Mouse (Mus musculus) midbrain, postnatal 0 days (tissue): ENCODE measurements around the gene Acsbg1. TPM values are rescaled to one million over a fixed set of nuclear protein-coding genes. Genes with fewer than 3 reads are reported as not detected.

ENCODE experiments used
- ATAC-seq: fragments of 200-750 bp; cut with Nextera tagmentation; 2 replicates; pipeline ENCODE4 v1.8.0; 2017; ENCODE audit warnings: moderate number of reproducible peaks, mild to moderate bottlenecking, moderate TSS enrichment, moderate library complexity; ENCODE audit not compliant: low FRiP score
- DNase-seq: peaks from one replicate; pipeline ENCODE4 v3.0.0-alpha.2; 2015; ENCODE audit warnings: low spot score
- H3K27ac ChIP-seq: fragments of 300-500 bp; sonication (generic); 2 replicates; pipeline ENCODE4 v1.5.1; 2014; ENCODE audit warnings: low read depth, mild to moderate bottlenecking, low read length, mixed read lengths
- H3K27me3 ChIP-seq: fragments of 300-500 bp; sonication (generic); 2 replicates; pipeline ENCODE4 v1.6.1; 2014; ENCODE audit warnings: low read length, control low read depth, mixed read lengths; ENCODE audit not compliant: insufficient read depth
- H3K36me3 ChIP-seq: fragments of 300-500 bp; sonication (generic); 2 replicates; pipeline ENCODE4 v1.6.1; 2014; ENCODE audit warnings: low read length, control low read depth, mixed read lengths; ENCODE audit not compliant: insufficient read depth
- H3K4me1 ChIP-seq: fragments of 300-500 bp; sonication (generic); 2 replicates; pipeline ENCODE4 v1.6.1; 2014; ENCODE audit warnings: mild to moderate bottlenecking, control low read depth, antibody characterized with exemption, low read length, mixed read lengths; ENCODE audit not compliant: insufficient read depth
- H3K4me2 ChIP-seq: fragments of 300-500 bp; sonication (generic); 2 replicates; pipeline ENCODE4 v1.6.1; 2014; ENCODE audit warnings: low read depth, mild to moderate bottlenecking, low read length, mixed read lengths; ENCODE audit not compliant: poor library complexity, severe bottlenecking
- H3K4me3 ChIP-seq: fragments of 300-500 bp; sonication (generic); 2 replicates; pipeline ENCODE4 v1.5.1; 2014; ENCODE audit warnings: low read depth, mild to moderate bottlenecking, low read length, moderate library complexity
- H3K9ac ChIP-seq: fragments of 300-500 bp; sonication (generic); replicated peaks from 2 replicates; pipeline ENCODE4 v1.6.1; 2014; ENCODE audit warnings: mild to moderate bottlenecking, low read length, moderate library complexity, mixed read lengths; ENCODE audit not compliant: poor library complexity, severe bottlenecking
- H3K9me3 ChIP-seq: fragments of 300-500 bp; sonication (generic); 2 replicates; pipeline ENCODE4 v1.6.1; 2016; ENCODE audit warnings: low read length, control low read depth
- CTCF ChIP-seq: IDR thresholded peaks from 2 replicates; pipeline ENCODE4 v1.5.1; 2016; ENCODE audit warnings: antibody characterized with exemption, mild to moderate bottlenecking
- WGBS: fragments of 180-500 bp; shearing (Covaris S2); extraction: QIAGEN DNeasy Blood & Tissue Kit; methylation state at CpG from one replicate; pipeline ENCODE4 v1.1.7; 2014; 5-methylcytosine and 5-hydroxymethylcytosine counted together
- polyA plus RNA-seq: library from polyadenylated mRNA; unstranded; fragments of >200 nt; fragmentation: Nextera tagmentation; extraction: Ambion mirVana; gene quantifications from 2 replicates; pipeline ENCODE4 v1.2.1, GENCODE M21; 2015
- total RNA-seq: library from RNA; depleted of rRNA; stranded (reverse); fragments of >200 nt; gene quantifications from 2 replicates; pipeline ENCODE4 v1.2.3, GENCODE M21; 2014

Acsbg1 gene
- total and polyA plus RNA-seq, 2 experiments from 2014 or later: 42.8 to 69.9 TPM

GRCm38 (mm10) chr9:54689446-54689845, 27.8 kb upstream of the Acsbg1 start:
- no peak for DNase-seq
- WGBS: 73% methylated on average over 8 of the region's 8 CpGs
- no peak for TF ChIP-seq CTCF
- ATAC-seq: no peak
- Histone ChIP-seq H3K27me3 (no peaks in the 10 kb centered on the region), H3K4me3 (no peak overlapping the region), H3K4me1 (no peaks in the 10 kb centered on the region), H3K27ac (no peak overlapping the region), H3K9ac (no peak overlapping the region), H3K36me3 (no peaks in the 10 kb centered on the region), H3K9me3 (no peaks in the 10 kb centered on the region), H3K4me2 (0 out of 2 replicates have a peak overlapping the region, but pooled peaks have one; percentile 2)

GRCm38 (mm10) chr9:54687246-54688236, 25.9 kb upstream of the Acsbg1 start:
- no peak for DNase-seq
- no peaks in the 10 kb centered on the region for H3K27me3 ChIP-seq

GRCm38 (mm10) chr9:54683814-54684605, 22.3 kb upstream of the Acsbg1 start:
- Histone ChIP-seq H3K27ac (no peak overlapping the region), H3K9ac (no peak overlapping the region), H3K27me3 (no peaks in the 10 kb centered on the region), H3K4me3 (no peak overlapping the region), H3K4me1 (no peaks in the 10 kb centered on the region), H3K36me3 (no peaks in the 10 kb centered on the region), H3K4me2 (no peak overlapping the region), H3K9me3 (no peaks in the 10 kb centered on the region)
- 69% methylated on average over 7 of the region's 7 CpGs for WGBS
- DNase-seq (no peak), ATAC-seq (no peak)
- no peak for TF ChIP-seq CTCF

More at GRCm38 (mm10) chr9:54687246-54688236, 25.9 kb upstream of the Acsbg1 start:
- Histone ChIP-seq H3K4me3 (no peak overlapping the region), H3K9ac (no peak overlapping the region), H3K36me3 (no peaks in the 10 kb centered on the region), H3K9me3 (no peaks in the 10 kb centered on the region), H3K4me2 (no peak overlapping the region), H3K27ac (no peak overlapping the region), H3K4me1 (no peaks in the 10 kb centered on the region)
- TF ChIP-seq CTCF: no peak
- ATAC-seq: no peak
- 63% methylated on average over 14 of the region's 14 CpGs for WGBS

- no peaks in the 10 kb centered on the region for H3K27me3 ChIP-seq
- H3K27ac ChIP-seq: no peak overlapping the region
- H3K36me3 ChIP-seq: no peaks in the 10 kb centered on the region
- no peak overlapping the region for H3K4me3 ChIP-seq
- H3K4me1 ChIP-seq: no peaks in the 10 kb centered on the region
- H3K9me3 ChIP-seq: no peaks in the 10 kb centered on the region
- H3K4me2 ChIP-seq: no peak overlapping the region
- TF ChIP-seq CTCF: no peak
- 62% methylated on average over 2 of the region's 4 CpGs for WGBS
- DNase-seq (peak; percentile 62), ATAC-seq (no peak)
- no peak overlapping the region for H3K9ac ChIP-seq
These were observed 21.2 kb upstream of the Acsbg1 start for GRCm38 (mm10) chr9:54682846-54683245.

DNA sequence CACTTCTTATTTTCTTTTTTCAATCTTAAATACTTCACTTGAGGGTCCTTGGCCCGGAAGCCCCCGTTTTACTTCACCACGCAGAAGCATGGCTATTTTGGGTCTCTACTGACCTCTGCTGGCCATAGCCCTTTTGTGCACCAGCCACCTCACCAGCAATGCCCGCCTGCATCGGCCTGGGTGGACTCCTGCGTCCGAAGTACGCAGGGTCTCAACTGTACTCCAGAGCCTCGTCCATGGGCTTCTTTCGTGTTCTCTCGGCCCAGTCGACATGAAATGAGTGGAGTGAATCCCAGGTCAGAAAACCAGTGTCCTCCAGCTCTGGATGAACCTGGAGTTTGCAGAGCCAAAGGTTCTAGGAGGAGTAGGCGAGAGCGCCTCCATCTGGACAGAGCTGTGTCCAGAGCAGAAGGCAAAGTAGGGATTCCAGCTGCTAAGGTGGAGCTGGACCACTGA, 14.9 kb upstream of the Acsbg1 start:
- Histone ChIP-seq H3K9ac (no peak overlapping the region), H3K9me3 (no peaks in the 10 kb centered on the region), H3K27ac (no peak overlapping the region), H3K4me1 (no peaks in the 10 kb centered on the region), H3K36me3 (no peaks in the 10 kb centered on the region), H3K4me2 (peak overlapping the region; percentile 43), H3K4me3 (0 out of 2 replicates have a peak overlapping the region, but pooled peaks have one; percentile 5), H3K27me3 (no peaks in the 10 kb centered on the region)
- DNase-seq: peak; percentile 73
- WGBS: 1% methylated on average over 14 of the region's 14 CpGs
- ATAC-seq: peak; percentile 56; the same call in 1 of the 2 replicates
- peak; percentile 86 for TF ChIP-seq CTCF
